Mouse (Mus musculus) midbrain, postnatal 0 days (tissue): ENCODE results near the gene Rwdd2a. TPM values are rescaled to one million over a fixed set of nuclear protein-coding genes. Genes with fewer than 3 reads are reported as not detected.

Source experiments
- ATAC-seq: fragments of 200-750 bp; cut with Nextera tagmentation; 2 replicates; pipeline ENCODE4 v1.8.0; 2017; ENCODE audit warnings: moderate number of reproducible peaks, mild to moderate bottlenecking, moderate TSS enrichment, moderate library complexity; ENCODE audit not compliant: low FRiP score
- DNase-seq: peaks from one replicate; pipeline ENCODE4 v3.0.0-alpha.2; 2015; ENCODE audit warnings: low spot score
- H3K27ac ChIP-seq: fragments of 300-500 bp; sonication (generic); 2 replicates; pipeline ENCODE4 v1.5.1; 2014; ENCODE audit warnings: low read depth, mild to moderate bottlenecking, low read length, mixed read lengths
- H3K27me3 ChIP-seq: fragments of 300-500 bp; sonication (generic); 2 replicates; pipeline ENCODE4 v1.6.1; 2014; ENCODE audit warnings: low read length, control low read depth, mixed read lengths; ENCODE audit not compliant: insufficient read depth
- H3K36me3 ChIP-seq: fragments of 300-500 bp; sonication (generic); 2 replicates; pipeline ENCODE4 v1.6.1; 2014; ENCODE audit warnings: low read length, control low read depth, mixed read lengths; ENCODE audit not compliant: insufficient read depth
- H3K4me1 ChIP-seq: fragments of 300-500 bp; sonication (generic); 2 replicates; pipeline ENCODE4 v1.6.1; 2014; ENCODE audit warnings: mild to moderate bottlenecking, control low read depth, antibody characterized with exemption, low read length, mixed read lengths; ENCODE audit not compliant: insufficient read depth
- H3K4me2 ChIP-seq: fragments of 300-500 bp; sonication (generic); 2 replicates; pipeline ENCODE4 v1.6.1; 2014; ENCODE audit warnings: low read depth, mild to moderate bottlenecking, low read length, mixed read lengths; ENCODE audit not compliant: poor library complexity, severe bottlenecking
- H3K4me3 ChIP-seq: fragments of 300-500 bp; sonication (generic); 2 replicates; pipeline ENCODE4 v1.5.1; 2014; ENCODE audit warnings: low read depth, mild to moderate bottlenecking, low read length, moderate library complexity
- H3K9ac ChIP-seq: fragments of 300-500 bp; sonication (generic); replicated peaks from 2 replicates; pipeline ENCODE4 v1.6.1; 2014; ENCODE audit warnings: mild to moderate bottlenecking, low read length, moderate library complexity, mixed read lengths; ENCODE audit not compliant: poor library complexity, severe bottlenecking
- H3K9me3 ChIP-seq: fragments of 300-500 bp; sonication (generic); 2 replicates; pipeline ENCODE4 v1.6.1; 2016; ENCODE audit warnings: low read length, control low read depth
- CTCF ChIP-seq: IDR thresholded peaks from 2 replicates; pipeline ENCODE4 v1.5.1; 2016; ENCODE audit warnings: antibody characterized with exemption, mild to moderate bottlenecking
- WGBS: fragments of 180-500 bp; shearing (Covaris S2); extraction: QIAGEN DNeasy Blood & Tissue Kit; methylation state at CpG from one replicate; pipeline ENCODE4 v1.1.7; 2014; 5-methylcytosine and 5-hydroxymethylcytosine counted together
- polyA plus RNA-seq: library from polyadenylated mRNA; unstranded; fragments of >200 nt; fragmentation: Nextera tagmentation; extraction: Ambion mirVana; gene quantifications from 2 replicates; pipeline ENCODE4 v1.2.1, GENCODE M21; 2015
- total RNA-seq: library from RNA; depleted of rRNA; stranded (reverse); fragments of >200 nt; gene quantifications from 2 replicates; pipeline ENCODE4 v1.2.3, GENCODE M21; 2014

Gene Rwdd2a
- total and polyA plus RNA-seq, 2 experiments from 2014 or later, result 38.7 to 75.5 TPM

- H3K4me1 ChIP-seq, result no peaks in the 10 kb centered on the region
- no peak overlapping the region for H3K9ac ChIP-seq
- H3K27ac ChIP-seq, result no peak overlapping the region
- no peaks in the 10 kb centered on the region for H3K9me3 ChIP-seq
- H3K36me3 ChIP-seq, result peaks cover 52% of the 10 kb centered on the region
- no peak overlapping the region for H3K4me2 ChIP-seq
- ATAC-seq (no peak), DNase-seq (no peak)
- WGBS, result 95% methylated on average over 5 of the region's 5 CpGs
- H3K4me3 ChIP-seq, result no peak overlapping the region
- H3K27me3 ChIP-seq, result no peaks in the 10 kb centered on the region
- no peak for TF ChIP-seq CTCF
Measured at GRCm38 (mm10) chr9:86549637-86550162, 22.1 kb upstream of the Rwdd2a start.

DNA sequence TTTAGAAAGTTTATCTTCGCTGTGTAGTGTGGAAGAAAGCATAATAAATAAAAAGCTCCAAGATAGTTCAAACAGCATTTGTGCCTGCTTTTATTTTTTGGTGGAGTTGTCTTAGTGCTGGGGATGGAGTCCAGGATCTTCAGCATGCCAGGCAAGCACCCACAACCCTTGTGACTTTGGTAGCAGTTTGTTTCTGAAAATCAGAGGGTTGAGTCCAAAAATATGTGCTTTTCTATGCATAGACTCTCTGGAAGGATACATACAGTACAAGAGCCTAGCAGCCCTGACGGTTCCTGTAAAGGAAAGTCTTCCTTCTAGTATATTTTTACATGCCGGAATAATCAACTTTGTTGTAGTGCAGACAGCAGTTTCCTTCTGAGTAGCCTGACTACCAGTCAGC, 21.1 kb upstream of the Rwdd2a start:
- 90% methylated on average over 3 of the region's 3 CpGs for WGBS
- no peak overlapping the region for H3K9ac ChIP-seq
- H3K9me3 ChIP-seq, result no peaks in the 10 kb centered on the region
- H3K4me2 ChIP-seq, result no peak overlapping the region
- TF ChIP-seq CTCF, result no peak
- H3K27me3 ChIP-seq, result no peaks in the 10 kb centered on the region
- no peaks in the 10 kb centered on the region for H3K4me1 ChIP-seq
- H3K36me3 ChIP-seq, result peaks cover 48% of the 10 kb centered on the region
- H3K4me3 ChIP-seq, result no peak overlapping the region
- ATAC-seq, result no peak
- H3K27ac ChIP-seq, result no peak overlapping the region
- DNase-seq, result no peak

GRCm38 (mm10) chr9:86553886-86554285, 17.9 kb upstream of the Rwdd2a start:
- Histone ChIP-seq H3K4me3 (no peak overlapping the region), H3K27me3 (no peaks in the 10 kb centered on the region), H3K4me2 (no peak overlapping the region), H3K9ac (no peak overlapping the region), H3K4me1 (no peaks in the 10 kb centered on the region), H3K9me3 (no peaks in the 10 kb centered on the region), H3K27ac (no peak overlapping the region), H3K36me3 (peaks cover 51% of the 10 kb centered on the region)
- ATAC-seq (no peak), DNase-seq (no peak)
- no peak for TF ChIP-seq CTCF
- 88% methylated on average over 9 of the region's 9 CpGs for WGBS

GRCm38 (mm10) chr9:86554641-86555040, 17.1 kb upstream of the Rwdd2a start:
- DNase-seq (peak; percentile 11), ATAC-seq (no peak)
- H3K27ac ChIP-seq, result no peak overlapping the region
- H3K27me3 ChIP-seq, result no peaks in the 10 kb centered on the region
- no peaks in the 10 kb centered on the region for H3K4me1 ChIP-seq
- TF ChIP-seq CTCF, result no peak
- H3K9me3 ChIP-seq, result no peaks in the 10 kb centered on the region
- no peak overlapping the region for H3K9ac ChIP-seq
- no peak overlapping the region for H3K4me3 ChIP-seq
- 93% methylated on average over 4 of the region's 4 CpGs for WGBS
- H3K4me2 ChIP-seq, result no peak overlapping the region
- H3K36me3 ChIP-seq, result peaks cover 51% of the 10 kb centered on the region

GRCm38 (mm10) chr9:86560543-86560942, 11.2 kb upstream of the Rwdd2a start:
- ATAC-seq (no peak), DNase-seq (no peak)
- 92% methylated on average over 3 of the region's 3 CpGs for WGBS
- TF ChIP-seq CTCF, result no peak
- Histone ChIP-seq H3K27me3 (no peaks in the 10 kb centered on the region), H3K9me3 (no peaks in the 10 kb centered on the region), H3K4me3 (no peak overlapping the region), H3K36me3 (peaks cover 63% of the 10 kb centered on the region), H3K27ac (no peak overlapping the region), H3K9ac (no peak overlapping the region), H3K4me2 (no peak overlapping the region), H3K4me1 (no peaks in the 10 kb centered on the region)

GRCm38 (mm10) chr9:86569314-86569910, 2.4 kb upstream of the Rwdd2a start:
- DNase-seq, result no peak
- Histone ChIP-seq H3K9me3 (no peaks in the 10 kb centered on the region), H3K27me3 (no peaks in the 10 kb centered on the region), H3K4me1 (peaks cover 7% of the 10 kb centered on the region; the same call in 1 of the 2 replicates), H3K4me3 (no peak overlapping the region), H3K36me3 (peaks cover 16% of the 10 kb centered on the region), H3K27ac (no peak overlapping the region), H3K4me2 (no peak overlapping the region), H3K9ac (no peak overlapping the region)
- TF ChIP-seq CTCF, result no peak
- ATAC-seq, result no peak
- 83% methylated on average over 3 of the region's 3 CpGs for WGBS
